8 mouse cellular contexts compared by ENCODE assay signal in genomic region chr11:87592354-87592695, GRCm38 (mm10). TPM values are rescaled to one million over a fixed set of nuclear protein-coding genes. Genes with fewer than 3 reads are reported as not detected.
DNase-seq lines count a peak whose midpoint lies in the region; ATAC-seq and TF ChIP-seq lines count a peak whose summit lies in the region.

No protein-coding gene starts in this region.

- no peaks in the 10 kb centered on the region for H3K9me3 ChIP-seq in lung, embryonic 14.5 days (ENCODE audit: low read depth, low read length)
- no peaks in the 10 kb centered on the region for H3K9me3 ChIP-seq in limb, embryonic 12.5 days
- no peaks in the 10 kb centered on the region for H3K9me3 ChIP-seq in neural tube, embryonic 15.5 days (replicated peaks)

- DNase-seq in lung, embryonic 14.5 days: no peak
- no peak for DNase-seq in lung, adult 18-20 months
- DNase-seq in spleen, postnatal 10 days (ENCODE audit: low spot score in 2 of 2): no peak
- no peak for DNase-seq in left cerebral cortex, postnatal 10 days (ENCODE audit: extremely low spot score in 1 of 2, low spot score in 2 of 2)
- no peak for DNase-seq in embryo, embryonic 10.5 days (ENCODE audit: low spot score)

- peak overlapping the region; percentile 60 for H3K4me3 ChIP-seq in lung, embryonic 14.5 days (ENCODE audit: low read depth, low read length)
- peak overlapping the region; percentile 70 for H3K4me3 ChIP-seq in limb, embryonic 12.5 days (replicated peaks)
- peak overlapping the region; percentile 78 for H3K4me3 ChIP-seq in neural tube, embryonic 15.5 days (replicated peaks)

- peak overlapping the region; percentile 93 for H3K27ac ChIP-seq in lung, embryonic 14.5 days (ENCODE audit: low read depth)
- peak overlapping the region; percentile 93 for H3K27ac ChIP-seq in limb, embryonic 12.5 days
- peak overlapping the region; percentile 95 for H3K27ac ChIP-seq in neural tube, embryonic 15.5 days (replicated peaks)

- under 1% methylated on average over 15 of the region's 15 CpGs for WGBS in lung, embryonic 14.5 days
- WGBS in limb, embryonic 12.5 days: 0% methylated on average over 15 of the region's 15 CpGs
- 0% methylated on average over 12 of the region's 15 CpGs for whole genome bisulfite sequencing in neural tube, embryonic 15.5 days

- intact Hi-C loops in left cerebral cortex, postnatal 10 days (cut with DNase I): no loop called here

- ATAC-seq in lung, embryonic 14.5 days (ENCODE audit: insufficient read depth): peak; percentile 36; the same call in 1 of the 2 replicates
- peak; percentile 41 for ATAC-seq in erythroblast, adult 5-6 weeks (replicated peaks; ENCODE audit: low FRiP score, poor library complexity, severe bottlenecking)
- ATAC-seq in limb, embryonic 12.5 days (ENCODE audit: insufficient number of reproducible peaks, insufficient read depth, low FRiP score, low TSS enrichment, low read depth): peak; percentile 42
- no peak for ATAC-seq in neural tube, embryonic 15.5 days (ENCODE audit: low FRiP score)

- H3K4me2 ChIP-seq in lung, embryonic 14.5 days: peak overlapping the region; percentile 84
- peak overlapping the region; percentile 92 for H3K4me2 ChIP-seq in limb, embryonic 12.5 days
- H3K4me2 ChIP-seq in neural tube, embryonic 15.5 days: peak overlapping the region; percentile 94

- H3K27me3 ChIP-seq in lung, embryonic 14.5 days (ENCODE audit: insufficient read depth, low read length): no peaks in the 10 kb centered on the region
- no peaks in the 10 kb centered on the region for H3K27me3 ChIP-seq in limb, embryonic 12.5 days
- no peaks in the 10 kb centered on the region for H3K27me3 ChIP-seq in neural tube, embryonic 15.5 days (replicated peaks)

- H3K9ac ChIP-seq in lung, embryonic 14.5 days: peak overlapping the region; percentile 72
- H3K9ac ChIP-seq in limb, embryonic 12.5 days (replicated peaks): peak overlapping the region; percentile 73
- peak overlapping the region; percentile 85 for H3K9ac ChIP-seq in neural tube, embryonic 15.5 days (replicated peaks)

- peaks cover 19% of the 10 kb centered on the region for H3K36me3 ChIP-seq in lung, embryonic 14.5 days (ENCODE audit: insufficient read depth)
- H3K36me3 ChIP-seq in limb, embryonic 12.5 days: peaks cover 11% of the 10 kb centered on the region
- H3K36me3 ChIP-seq in neural tube, embryonic 15.5 days: peaks cover 10% of the 10 kb centered on the region

- peak; percentile 23 for TF ChIP-seq CTCF in lung, embryonic 14.5 days (IDR thresholded peaks at IDR 0.05; ENCODE audit: low read depth)

- H3K4me1 ChIP-seq in lung, embryonic 14.5 days (ENCODE audit: insufficient read depth): peaks cover 13% of the 10 kb centered on the region; the same call in 1 of the 2 replicates
- peaks cover 44% of the 10 kb centered on the region for H3K4me1 ChIP-seq in limb, embryonic 12.5 days (replicated peaks)
- H3K4me1 ChIP-seq in neural tube, embryonic 15.5 days: peaks cover 70% of the 10 kb centered on the region

RNA-seq across cellular contexts. Expression of gene Mtmr4, which starts 0.4 kb away (rescaled TPM):
- polyA plus RNA-seq in lung, embryonic 14.5 days (2014; fragmentation: Nextera tagmentation; extraction: Ambion mirVana): 41.2 and 43.6 TPM in 2 replicates
- total RNA-seq in erythroblast, adult 5-6 weeks (2015; ENCODE audit: low replicate concordance): 4.0 and 4.2 TPM in 2 replicates
- 4.9 and 6.4 TPM in 2 replicates for total RNA-seq in erythroblast, adult 5-6 weeks (2017; ENCODE audit: low replicate concordance)
- 53.4 and 54.0 TPM in 2 replicates for polyA plus RNA-seq in limb, embryonic 12.5 days (2016; fragmentation: Nextera tagmentation; extraction: Ambion mirVana)
- 41.0 and 42.8 TPM in 2 replicates for polyA plus RNA-seq in neural tube, embryonic 15.5 days (2015; fragmentation: Nextera tagmentation; extraction: Ambion mirVana)
- 10 to 100 TPM; 82.6 to 90.3 TPM for total RNA-seq in left cerebral cortex, postnatal 10 days (2021)

RNA-seq across cellular contexts. Expression of gene Sept4, which starts 23.6 kb away (rescaled TPM):
- 48.5 TPM in 2 replicates for polyA plus RNA-seq in lung, embryonic 14.5 days (2014; fragmentation: Nextera tagmentation; extraction: Ambion mirVana)
- not detected in 2 replicates for total RNA-seq in erythroblast, adult 5-6 weeks (2015; ENCODE audit: low replicate concordance)
- 2.8 and 9.3 TPM in 2 replicates for total RNA-seq in erythroblast, adult 5-6 weeks (2017; ENCODE audit: low replicate concordance)
- 10.7 and 10.9 TPM in 2 replicates for polyA plus RNA-seq in limb, embryonic 12.5 days (2016; fragmentation: Nextera tagmentation; extraction: Ambion mirVana)
- polyA plus RNA-seq in neural tube, embryonic 15.5 days (2015; fragmentation: Nextera tagmentation; extraction: Ambion mirVana): 34.6 and 38.3 TPM in 2 replicates
- total RNA-seq in left cerebral cortex, postnatal 10 days (2021): 10 to 100 TPM; 55.2 to 58.6 TPM

RNA-seq across cellular contexts. Expression of gene Hsf5, which starts 24.6 kb away (rescaled TPM):
- 0.38 and 0.41 TPM in 2 replicates for polyA plus RNA-seq in lung, embryonic 14.5 days (2014; fragmentation: Nextera tagmentation; extraction: Ambion mirVana)
- total RNA-seq in erythroblast, adult 5-6 weeks (2015; ENCODE audit: low replicate concordance): 0.38 TPM in 1 of 2 replicates, not detected in the other
- not detected in 2 replicates for total RNA-seq in erythroblast, adult 5-6 weeks (2017; ENCODE audit: low replicate concordance)
- polyA plus RNA-seq in limb, embryonic 12.5 days (2016; fragmentation: Nextera tagmentation; extraction: Ambion mirVana): 0.19 and 0.21 TPM in 2 replicates
- polyA plus RNA-seq in neural tube, embryonic 15.5 days (2015; fragmentation: Nextera tagmentation; extraction: Ambion mirVana): 0.38 and 0.49 TPM in 2 replicates
- total RNA-seq in left cerebral cortex, postnatal 10 days (2021): under 1 TPM; 0.24 to 0.56 TPM

RNA-seq across cellular contexts. Expression of gene Gm11492, which starts 25.9 kb away (rescaled TPM):
- polyA plus RNA-seq in lung, embryonic 14.5 days (2014; fragmentation: Nextera tagmentation; extraction: Ambion mirVana): not detected in 2 replicates
- total RNA-seq in erythroblast, adult 5-6 weeks (2015; ENCODE audit: low replicate concordance): not detected in 2 replicates
- not detected in 2 replicates for total RNA-seq in erythroblast, adult 5-6 weeks (2017; ENCODE audit: low replicate concordance)
- polyA plus RNA-seq in limb, embryonic 12.5 days (2016; fragmentation: Nextera tagmentation; extraction: Ambion mirVana): not detected in 2 replicates
- polyA plus RNA-seq in neural tube, embryonic 15.5 days (2015; fragmentation: Nextera tagmentation; extraction: Ambion mirVana): not detected in 2 replicates
- not detected for total RNA-seq in left cerebral cortex, postnatal 10 days (2021)
